Mouse (Mus musculus) limb, embryonic 11.5 days (tissue): ENCODE measurements around the gene Slc13a4. TPM values are rescaled to one million over a fixed set of nuclear protein-coding genes. Genes with fewer than 3 reads are reported as not detected.

Source experiments
- ATAC-seq: fragments of 200-750 bp; cut with Nextera tagmentation; 2 replicates; pipeline ENCODE4 v1.8.0; 2017; ENCODE audit warnings: low read depth; ENCODE audit not compliant: insufficient number of reproducible peaks, low FRiP score, low TSS enrichment
- DNase-seq: peaks from one replicate; pipeline ENCODE4 v3.0.0-alpha.2; 2015; ENCODE audit warnings: low spot score
- H3K27ac ChIP-seq: fragments of 300-500 bp; sonication (generic); replicated peaks from 2 replicates; pipeline ENCODE4 v1.5.1; 2014; ENCODE audit warnings: low read depth, mild to moderate bottlenecking, low read length
- H3K27me3 ChIP-seq: fragments of 300-500 bp; sonication (generic); 2 replicates; pipeline ENCODE4 v1.6.1; 2014; ENCODE audit warnings: mild to moderate bottlenecking, low read length, mixed read lengths; ENCODE audit not compliant: control insufficient read depth, insufficient read depth
- H3K36me3 ChIP-seq: fragments of 300-500 bp; sonication (generic); 2 replicates; pipeline ENCODE4 v1.6.1; 2014; ENCODE audit warnings: mild to moderate bottlenecking, low read length, moderate library complexity, mixed read lengths; ENCODE audit not compliant: control insufficient read depth, insufficient read depth
- H3K4me1 ChIP-seq: fragments of 300-500 bp; sonication (generic); 2 replicates; pipeline ENCODE4 v1.6.1; 2014; ENCODE audit warnings: low read length, mixed read lengths; ENCODE audit not compliant: control insufficient read depth, insufficient read depth
- H3K4me2 ChIP-seq: fragments of 300-500 bp; sonication (generic); 2 replicates; pipeline ENCODE4 v1.6.1; 2014; ENCODE audit warnings: low read depth, mild to moderate bottlenecking, moderate library complexity; ENCODE audit not compliant: severe bottlenecking
- H3K4me3 ChIP-seq: fragments of 300-500 bp; sonication (generic); 2 replicates; pipeline ENCODE4 v1.5.1; 2014; ENCODE audit warnings: low read depth, low read length
- H3K9ac ChIP-seq: fragments of 300-500 bp; sonication (generic); 2 replicates; pipeline ENCODE4 v1.6.1; 2014; ENCODE audit warnings: mild to moderate bottlenecking, low read length
- H3K9me3 ChIP-seq: fragments of 300-500 bp; sonication (generic); 2 replicates; pipeline ENCODE4 v1.6.1; 2016; ENCODE audit warnings: low read length; ENCODE audit not compliant: control insufficient read depth
- WGBS: fragments of 180-500 bp; shearing (Covaris S2); extraction: QIAGEN DNeasy Blood & Tissue Kit; methylation state at CpG from one replicate; pipeline ENCODE4 v1.1.7; 2014; 5-methylcytosine and 5-hydroxymethylcytosine counted together
- polyA plus RNA-seq: library from polyadenylated mRNA; unstranded; fragments of >200 nt; fragmentation: Nextera tagmentation; extraction: Ambion mirVana; gene quantifications from 2 replicates; pipeline ENCODE4 v1.2.1, GENCODE M21; 2014

Slc13a4 gene
- polyA plus RNA-seq, 1 experiment from 2014 or later: 0.13 TPM

- no peaks in the 10 kb centered on the region for H3K36me3 ChIP-seq
- DNase-seq (no peak), ATAC-seq (no peak)
- H3K4me2 ChIP-seq: no peak overlapping the region
- H3K9ac ChIP-seq: no peak overlapping the region
- no peak overlapping the region for H3K4me3 ChIP-seq
- 28% methylated on average over 3 of the region's 3 CpGs for WGBS
- H3K27me3 ChIP-seq: no peaks in the 10 kb centered on the region
- H3K27ac ChIP-seq: no peak overlapping the region
- H3K4me1 ChIP-seq: no peaks in the 10 kb centered on the region
- no peaks in the 10 kb centered on the region for H3K9me3 ChIP-seq
Measured at GRCm38 (mm10) chr6:35338640-35339039, 30.7 kb upstream of the Slc13a4 start.

- no peak overlapping the region for H3K4me3 ChIP-seq
- WGBS: 83% methylated on average over 8 of the region's 8 CpGs
- ATAC-seq: no peak
Measured at GRCm38 (mm10) chr6:35337836-35338235, 29.9 kb upstream of the Slc13a4 start.

GRCm38 (mm10) chr6:35335452-35335851, 27.5 kb upstream of the Slc13a4 start:
- H3K27ac ChIP-seq: no peak overlapping the region
- H3K4me2 ChIP-seq: no peak overlapping the region
- H3K9ac ChIP-seq: no peak overlapping the region
- H3K9me3 ChIP-seq: no peaks in the 10 kb centered on the region
- DNase-seq (no peak), ATAC-seq (no peak)
- no peaks in the 10 kb centered on the region for H3K36me3 ChIP-seq
- 59% methylated on average over 5 of the region's 5 CpGs for WGBS
- no peak overlapping the region for H3K4me3 ChIP-seq
- H3K4me1 ChIP-seq: peaks cover 2% of the 10 kb centered on the region; the same call in 1 of the 2 replicates
- H3K27me3 ChIP-seq: no peaks in the 10 kb centered on the region

More at GRCm38 (mm10) chr6:35337836-35338235, 29.9 kb upstream of the Slc13a4 start:
- H3K27ac ChIP-seq: no peak overlapping the region
- H3K4me2 ChIP-seq: no peak overlapping the region
- DNase-seq: no peak
- H3K9ac ChIP-seq: no peak overlapping the region
- no peaks in the 10 kb centered on the region for H3K4me1 ChIP-seq
- H3K27me3 ChIP-seq: no peaks in the 10 kb centered on the region
- H3K9me3 ChIP-seq: no peaks in the 10 kb centered on the region
- no peaks in the 10 kb centered on the region for H3K36me3 ChIP-seq

GRCm38 (mm10) chr6:35334278-35334677, 26.3 kb upstream of the Slc13a4 start:
- Histone ChIP-seq H3K9ac (no peak overlapping the region), H3K27me3 (no peaks in the 10 kb centered on the region), H3K27ac (no peak overlapping the region), H3K4me1 (peaks cover 2% of the 10 kb centered on the region; the same call in 1 of the 2 replicates), H3K9me3 (no peaks in the 10 kb centered on the region), H3K4me2 (no peak overlapping the region), H3K36me3 (no peaks in the 10 kb centered on the region), H3K4me3 (no peak overlapping the region)
- 84% methylated on average over 4 of the region's 4 CpGs for WGBS
- DNase-seq: no peak
- no peak for ATAC-seq

- H3K9ac ChIP-seq: no peak overlapping the region
- H3K4me3 ChIP-seq: no peak overlapping the region
- no peaks in the 10 kb centered on the region for H3K9me3 ChIP-seq
- H3K27ac ChIP-seq: no peak overlapping the region
- H3K4me1 ChIP-seq: peaks cover 2% of the 10 kb centered on the region; the same call in 1 of the 2 replicates
- 42% methylated on average over 3 of the region's 3 CpGs for WGBS
- no peaks in the 10 kb centered on the region for H3K27me3 ChIP-seq
- no peaks in the 10 kb centered on the region for H3K36me3 ChIP-seq
- H3K4me2 ChIP-seq: no peak overlapping the region
- DNase-seq (no peak), ATAC-seq (no peak)
Measured at GRCm38 (mm10) chr6:35333632-35334031, 25.7 kb upstream of the Slc13a4 start.

- Histone ChIP-seq H3K9me3 (no peaks in the 10 kb centered on the region), H3K4me3 (no peak overlapping the region), H3K36me3 (no peaks in the 10 kb centered on the region), H3K4me1 (peaks cover 2% of the 10 kb centered on the region; the same call in 1 of the 2 replicates), H3K4me2 (no peak overlapping the region), H3K9ac (no peak overlapping the region), H3K27ac (no peak overlapping the region), H3K27me3 (no peaks in the 10 kb centered on the region)
- DNase-seq (no peak), ATAC-seq (no peak)
- 46% methylated on average over 6 of the region's 6 CpGs for WGBS
Measured at GRCm38 (mm10) chr6:35330834-35331233, 22.9 kb upstream of the Slc13a4 start.

- Histone ChIP-seq H3K4me1 (peaks cover 2% of the 10 kb centered on the region; the same call in 1 of the 2 replicates), H3K4me3 (no peak overlapping the region), H3K36me3 (no peaks in the 10 kb centered on the region), H3K9me3 (no peaks in the 10 kb centered on the region), H3K9ac (no peak overlapping the region), H3K4me2 (no peak overlapping the region), H3K27me3 (no peaks in the 10 kb centered on the region), H3K27ac (no peak overlapping the region)
- DNase-seq: no peak
- ATAC-seq: no peak
- WGBS: 97% methylated on average over 12 of the region's 12 CpGs
Measured at GRCm38 (mm10) chr6:35329956-35330355, 22.0 kb upstream of the Slc13a4 start.

GRCm38 (mm10) chr6:35326111-35326515, 18.2 kb upstream of the Slc13a4 start, which contains the start of gene Fam180a:
TSS of gene Fam180a (minus strand) at chr6:35326141.
- ATAC-seq: no peak
- Histone ChIP-seq H3K4me1 (peaks cover 5% of the 10 kb centered on the region; the same call in 1 of the 2 replicates), H3K27me3 (no peaks in the 10 kb centered on the region), H3K36me3 (no peaks in the 10 kb centered on the region), H3K4me2 (no peak within 1 kb of the TSS), H3K27ac (no peak within 1 kb of the TSS), H3K4me3 (no peak within 1 kb of the TSS), H3K9ac (no peak within 1 kb of the TSS), H3K9me3 (no peaks in the 10 kb centered on the region)
- WGBS: 84% methylated on average over 9 of the region's 9 CpGs
- DNase-seq: no peak

GRCm38 (mm10) chr6:35324306-35324705, 16.4 kb upstream of the Slc13a4 start:
- WGBS: 60% methylated on average over 9 of the region's 9 CpGs

More at GRCm38 (mm10) chr6:35324306-35324705, 16.4 kb upstream of the Slc13a4 start:
- peaks cover 5% of the 10 kb centered on the region; the same call in 1 of the 2 replicates for H3K4me1 ChIP-seq
- H3K4me3 ChIP-seq: no peak overlapping the region
- no peaks in the 10 kb centered on the region for H3K9me3 ChIP-seq
- no peak for ATAC-seq
- H3K4me2 ChIP-seq: no peak overlapping the region
- H3K27ac ChIP-seq: no peak overlapping the region
- no peak for DNase-seq
- no peaks in the 10 kb centered on the region for H3K36me3 ChIP-seq
- H3K27me3 ChIP-seq: no peaks in the 10 kb centered on the region
- H3K9ac ChIP-seq: no peak overlapping the region
